Mouse (Mus musculus) testis, adult 2 months (tissue): ENCODE measurements around the gene Eva1b.

Source experiments
- CTCF ChIP-seq: fragments of 200-500 bp; IDR thresholded peaks from 2 replicates; pipeline ENCODE4 v1.5.1; 2012; ENCODE audit warnings: low read depth, mild to moderate bottlenecking, inconsistent platforms, low read length, moderate library complexity; ENCODE audit not compliant: control insufficient read depth, insufficient read depth, insufficient replicate concordance
- POLR2A ChIP-seq: fragments of 200-500 bp; IDR thresholded peaks from 2 replicates; pipeline ENCODE4 v1.6.1; 2012; ENCODE audit warnings: low read depth, mild to moderate bottlenecking, inconsistent platforms, low read length, moderate library complexity; ENCODE audit not compliant: control insufficient read depth

DNA sequence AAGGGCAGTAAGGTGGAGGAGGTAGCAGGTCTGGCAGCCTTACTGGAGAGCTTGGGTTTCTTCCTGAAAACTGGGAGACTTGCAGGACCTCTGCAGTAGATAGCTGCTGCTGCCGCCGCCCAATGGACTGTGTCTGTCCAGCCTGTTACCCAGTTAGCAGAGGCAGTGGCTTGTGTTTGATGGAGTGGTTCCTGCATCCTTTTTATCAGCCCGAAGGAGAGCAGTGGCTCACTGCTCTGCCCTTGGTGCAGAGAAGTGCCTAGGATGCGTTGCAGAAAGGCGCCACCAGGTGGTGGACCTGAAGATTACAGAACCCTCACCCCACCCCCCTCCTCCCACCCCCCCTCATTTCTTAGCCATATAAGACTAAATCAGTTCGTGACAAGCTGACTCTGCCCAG is 33.6 kb upstream of the Eva1b start:
- TF ChIP-seq POLR2A (no peak), CTCF (peak; percentile 56; the same call in 1 of the 2 replicates)
